Mouse (Mus musculus) G1E (cell line): ENCODE measurements around the gene Dgat2. TPM values are rescaled to one million over a fixed set of nuclear protein-coding genes. Genes with fewer than 3 reads are reported as not detected.

Experiments
- ATAC-seq: 2 replicates; pipeline ENCODE4 v1.8.0; 2016; ENCODE audit warnings: mild to moderate bottlenecking; ENCODE audit not compliant: insufficient number of reproducible peaks, poor library complexity, low FRiP score, severe bottlenecking; ENCODE audit errors: extremely low read depth
- DNase-seq: peaks from one replicate; pipeline ENCODE4 v3.0.0; 2012; ENCODE audit warnings: low spot score
- H3K27me3 ChIP-seq: 2 replicates; pipeline ENCODE4 v1.6.1; 2012; ENCODE audit warnings: mild to moderate bottlenecking, low read length, inconsistent platforms; ENCODE audit not compliant: insufficient read depth
- H3K36me3 ChIP-seq: replicated peaks from 2 replicates; pipeline ENCODE3; 2012; ENCODE audit warnings: mild to moderate bottlenecking, inconsistent platforms
- H3K4me1 ChIP-seq: 2 replicates; pipeline ENCODE4 v1.6.1; 2012; ENCODE audit warnings: low read depth, low read length, inconsistent platforms, mixed read lengths; ENCODE audit not compliant: insufficient read depth
- H3K4me3 ChIP-seq: 2 replicates; pipeline ENCODE4 v1.5.1; 2012; ENCODE audit warnings: low read depth, mild to moderate bottlenecking, inconsistent platforms, low read length, moderate library complexity, mixed read lengths
- H3K9me3 ChIP-seq: replicated peaks from 2 replicates; pipeline ENCODE4 v1.6.1; 2012; ENCODE audit warnings: inconsistent platforms
- CTCF ChIP-seq: IDR thresholded peaks from 2 replicates; pipeline ENCODE4 v1.5.1; 2012; ENCODE audit warnings: low read depth, low read length, inconsistent platforms, mixed read lengths
- GATA1 ChIP-seq: IDR thresholded peaks from 2 replicates; pipeline ENCODE4 v1.6.1; 2012; ENCODE audit warnings: borderline replicate concordance, low read length, inconsistent platforms, mixed read lengths
- GATA2 ChIP-seq: IDR thresholded peaks from 2 replicates; pipeline ENCODE4 v1.6.1; 2012; ENCODE audit warnings: low read depth, low read length, inconsistent platforms, borderline replicate concordance
- POLR2AphosphoS5 ChIP-seq: IDR thresholded peaks from 2 replicates; pipeline ENCODE4 v1.6.1; 2012; ENCODE audit warnings: low read depth, low read length, inconsistent platforms; ENCODE audit not compliant: insufficient replicate concordance
- TAL1 ChIP-seq: conservative IDR thresholded peaks from 2 replicates; pipeline ENCODE4 v1.6.1; 2012; ENCODE audit warnings: low read depth, low read length, inconsistent platforms, mixed read lengths
- polyA plus RNA-seq: library from polyadenylated mRNA; stranded (reverse); fragments of >175 nt; gene quantifications from 2 replicates; pipeline ENCODE4 v1.2.3, GENCODE M21; 2012
- total RNA-seq, 2 experiments: library from RNA; stranded (forward) in 1 of 2; stranded (reverse) in 1 of 2; fragments of 200-1000 nt in 1 of 2; fragments of >200 nt in 1 of 2; fragmentation: Nextera tagmentation in 1 of 2; gene quantifications; 2 replicates each; pipeline ENCODE4 v1.2.3; 2014 to 2017

The Dgat2 gene
- total and polyA plus RNA-seq, 3 experiments = 0.08 to 0.27 TPM; not detected in 1

- TF ChIP-seq TAL1 = no peak
- TF ChIP-seq GATA1 = no peak
- no peak for TF ChIP-seq CTCF
- TF ChIP-seq GATA2 = no peak
- TF ChIP-seq POLR2AphosphoS5 = no peak
Observed at GRCm38 (mm10) chr7:99155311-99156289, 26.9 kb downstream of the Dgat2 start.

GRCm38 (mm10) chr7:99154648-99155151 lies 27.8 kb downstream of the Dgat2 start:
- H3K27me3 ChIP-seq = peaks cover 48% of the 10 kb centered on the region
- ATAC-seq (no peak), DNase-seq (no peak)
- TF ChIP-seq TAL1 (no peak), POLR2AphosphoS5 (no peak)
- H3K4me3 ChIP-seq = peak overlapping the region; percentile 48; the same call in 1 of the 2 replicates
- H3K9me3 ChIP-seq = no peaks in the 10 kb centered on the region
- H3K36me3 ChIP-seq = no peaks in the 10 kb centered on the region
- H3K4me1 ChIP-seq = peaks cover 28% of the 10 kb centered on the region

More at GRCm38 (mm10) chr7:99155311-99156289, 26.9 kb downstream of the Dgat2 start:
- ATAC-seq (no peak), DNase-seq (peak; percentile 66)
- Histone ChIP-seq H3K4me3 (no peak overlapping the region; the same call in 1 of the 2 replicates), H3K36me3 (no peaks in the 10 kb centered on the region), H3K4me1 (peaks cover 31% of the 10 kb centered on the region), H3K9me3 (no peaks in the 10 kb centered on the region), H3K27me3 (peaks cover 47% of the 10 kb centered on the region)

- ATAC-seq = no peak
- no peak for TF ChIP-seq GATA1
- TF ChIP-seq TAL1 = no peak
- no peak for TF ChIP-seq GATA2
- no peak for TF ChIP-seq CTCF
- TF ChIP-seq POLR2AphosphoS5 = no peak
- Histone ChIP-seq H3K9me3 (no peaks in the 10 kb centered on the region), H3K36me3 (no peaks in the 10 kb centered on the region), H3K4me1 (peaks cover 28% of the 10 kb centered on the region), H3K27me3 (peaks cover 42% of the 10 kb centered on the region), H3K4me3 (no peak overlapping the region)
- DNase-seq = no peak
Observed at GRCm38 (mm10) chr7:99153686-99154202, 28.8 kb downstream of the Dgat2 start.

- no peak for DNase-seq
- H3K9me3 ChIP-seq = no peaks in the 10 kb centered on the region
- ATAC-seq = no peak
- H3K4me3 ChIP-seq = no peak overlapping the region
- TF ChIP-seq CTCF (no peak), TAL1 (no peak), POLR2AphosphoS5 (no peak), GATA2 (no peak), GATA1 (no peak)
- H3K4me1 ChIP-seq = peaks cover 28% of the 10 kb centered on the region
- no peaks in the 10 kb centered on the region for H3K36me3 ChIP-seq
- peaks cover 41% of the 10 kb centered on the region for H3K27me3 ChIP-seq
Observed at GRCm38 (mm10) chr7:99152756-99153155, 29.8 kb downstream of the Dgat2 start.

GRCm38 (mm10) chr7:99151342-99151741 lies 31.2 kb downstream of the Dgat2 start:
- ATAC-seq = peak; percentile 89
- no peak overlapping the region for H3K4me3 ChIP-seq
- no peaks in the 10 kb centered on the region for H3K9me3 ChIP-seq
- peaks cover 40% of the 10 kb centered on the region for H3K27me3 ChIP-seq
- H3K4me1 ChIP-seq = peaks cover 34% of the 10 kb centered on the region
- peak; percentile 97 for TF ChIP-seq CTCF
- no peak for TF ChIP-seq POLR2AphosphoS5
- TF ChIP-seq GATA1 = no peak
- TF ChIP-seq TAL1 = no peak
- no peaks in the 10 kb centered on the region for H3K36me3 ChIP-seq
- DNase-seq = peak; percentile 36

- DNase-seq = no peak
- Histone ChIP-seq H3K4me3 (no peak overlapping the region), H3K4me1 (peaks cover 18% of the 10 kb centered on the region), H3K9me3 (no peaks in the 10 kb centered on the region), H3K36me3 (no peaks in the 10 kb centered on the region), H3K27me3 (peaks cover 52% of the 10 kb centered on the region)
- no peak for ATAC-seq
- TF ChIP-seq CTCF (no peak), TAL1 (no peak), GATA1 (no peak), GATA2 (no peak), POLR2AphosphoS5 (no peak)
Observed at GRCm38 (mm10) chr7:99149017-99149416, 33.5 kb downstream of the Dgat2 start.
